Mouse (Mus musculus) heart, adult 2 months (tissue): ENCODE data around the gene Ascl1.

Source experiments
- CTCF ChIP-seq: fragments of 200-600 bp; IDR thresholded peaks from 2 replicates; pipeline ENCODE4 v1.8.1; 2022; ENCODE audit warnings: antibody characterized with exemption, mild to moderate bottlenecking, moderate library complexity
- POLR2A ChIP-seq: fragments of 200-500 bp; IDR thresholded peaks from 2 replicates; pipeline ENCODE4 v1.6.1; 2011; ENCODE audit warnings: mild to moderate bottlenecking, low read depth, low read length, control low read depth; ENCODE audit not compliant: insufficient read depth

DNA sequence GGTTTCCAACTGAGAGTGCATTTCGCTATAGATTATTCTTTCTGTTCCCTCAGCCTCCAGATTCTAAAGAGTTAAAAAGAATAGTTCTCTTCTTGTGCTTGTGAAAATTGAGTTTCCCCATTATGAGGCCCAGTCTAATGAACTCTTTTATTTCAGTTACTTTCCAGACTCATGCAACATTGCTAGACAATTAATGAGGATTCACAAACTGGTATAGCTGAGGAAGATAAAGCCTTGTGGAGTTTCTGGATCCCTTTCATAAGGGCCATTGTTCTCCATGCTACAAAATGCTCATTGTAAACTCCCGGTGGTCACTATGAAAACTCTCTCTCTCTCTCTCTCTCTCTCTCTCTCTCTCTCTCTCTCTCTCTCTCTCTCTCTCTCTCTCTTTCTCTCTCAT, 18.5 kb downstream of the Ascl1 start:
- TF ChIP-seq CTCF: no peak
- no peak for TF ChIP-seq POLR2A
